Mouse (Mus musculus): ENCODE measurements around the gene Mrps34.
"Not testable (repeated sequence)": the region's sequence is repeated elsewhere in the genome, so short reads cannot be mapped to it uniquely, and the experiment has no call there.

Gene Mrps34

DNA sequence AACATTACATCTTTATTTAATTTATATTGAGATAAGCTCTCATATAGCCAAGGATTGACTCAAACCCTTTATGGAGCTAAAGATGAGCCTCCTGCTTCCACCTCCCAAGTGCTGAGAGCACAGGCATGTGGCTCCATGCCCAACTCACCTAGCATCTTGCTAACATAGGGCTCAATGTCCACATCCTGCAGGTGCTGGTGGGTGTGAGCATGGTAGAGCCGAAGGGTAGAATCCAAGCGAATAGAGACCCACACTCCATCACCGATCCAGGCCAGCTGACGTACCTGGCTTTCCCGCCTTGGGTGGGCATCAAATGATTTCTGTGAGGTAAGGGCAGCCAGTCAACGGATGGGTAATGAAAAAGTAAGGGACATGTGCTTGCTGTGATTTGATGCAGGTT is 5.1 kb downstream of the Mrps34 start:
- no peak for DNase-seq (ENCODE audit: low read depth)

DNA sequence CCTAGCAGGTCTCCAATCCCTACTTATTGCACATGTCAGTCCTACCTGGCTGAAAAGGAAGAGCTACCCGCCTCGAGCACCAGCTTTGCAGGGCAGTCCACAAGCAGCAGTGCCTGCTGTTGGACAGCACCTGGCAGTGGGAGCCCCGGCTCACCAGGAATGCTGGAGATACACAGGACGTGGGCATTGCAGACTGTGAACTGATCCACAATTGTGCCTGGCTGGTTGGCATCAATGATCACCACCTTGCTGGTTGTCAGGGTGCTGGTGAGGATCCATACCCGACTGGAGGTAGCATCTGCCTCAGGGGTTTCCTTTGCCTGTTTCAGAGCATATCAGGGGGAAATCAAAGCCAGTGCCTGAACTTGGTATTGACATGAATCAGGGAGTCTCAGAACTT is 7.2 kb downstream of the Mrps34 start:
- no peak for DNase-seq (ENCODE audit: low read depth)

DNA sequence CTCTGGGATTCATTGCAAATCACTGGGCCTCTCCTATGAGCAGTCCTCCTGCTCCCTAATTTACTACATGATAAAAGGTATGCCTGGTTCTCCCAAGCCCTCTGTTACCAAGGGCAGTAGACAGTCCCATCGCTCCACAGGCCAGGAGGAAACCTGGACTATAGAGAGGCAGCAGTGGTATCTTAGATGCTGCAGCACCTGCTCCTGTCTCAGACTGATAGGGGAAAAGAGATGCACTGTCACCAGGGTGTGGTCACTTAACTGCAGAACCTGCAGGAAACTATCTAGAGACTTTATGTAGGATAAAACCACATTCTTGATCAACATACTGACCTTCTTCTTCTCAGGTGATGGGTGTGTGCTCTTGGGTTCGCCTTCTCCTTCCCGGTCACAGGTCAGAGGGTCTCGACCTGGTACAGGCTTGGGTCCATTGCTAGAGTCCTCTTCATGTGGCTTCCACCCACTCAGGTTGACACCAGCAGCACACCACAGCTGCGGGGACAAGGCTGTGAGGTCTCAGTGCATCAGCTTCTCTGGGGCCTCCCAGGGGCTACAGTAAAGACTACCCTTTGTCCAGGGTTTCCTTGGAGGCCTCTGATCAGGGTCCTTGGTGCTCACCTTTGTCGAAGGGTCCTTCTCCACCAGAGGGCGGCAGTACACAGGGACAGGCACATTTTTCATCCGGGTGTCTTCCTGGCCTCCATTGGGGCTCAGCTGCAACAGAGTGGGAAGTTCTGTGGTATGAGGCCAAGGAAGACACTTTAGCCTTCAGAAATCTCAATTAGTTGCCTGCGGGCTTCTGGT is 8.0 kb downstream of the Mrps34 start:
- DNase-seq (ENCODE audit: low read depth) = peak; percentile 68

GRCm38 (mm10) chr17:24903767-24904166 is 8.9 kb downstream of the Mrps34 start:
- DNase-seq (ENCODE audit: low read depth) = no peak

GRCm38 (mm10) chr17:24907591-24907990 is 12.7 kb downstream of the Mrps34 start:
- DNase-seq (ENCODE audit: low read depth) = no peak

GRCm38 (mm10) chr17:24913984-24914383 is 19.1 kb downstream of the Mrps34 start:
- no peak for DNase-seq (ENCODE audit: low read depth)

DNA sequence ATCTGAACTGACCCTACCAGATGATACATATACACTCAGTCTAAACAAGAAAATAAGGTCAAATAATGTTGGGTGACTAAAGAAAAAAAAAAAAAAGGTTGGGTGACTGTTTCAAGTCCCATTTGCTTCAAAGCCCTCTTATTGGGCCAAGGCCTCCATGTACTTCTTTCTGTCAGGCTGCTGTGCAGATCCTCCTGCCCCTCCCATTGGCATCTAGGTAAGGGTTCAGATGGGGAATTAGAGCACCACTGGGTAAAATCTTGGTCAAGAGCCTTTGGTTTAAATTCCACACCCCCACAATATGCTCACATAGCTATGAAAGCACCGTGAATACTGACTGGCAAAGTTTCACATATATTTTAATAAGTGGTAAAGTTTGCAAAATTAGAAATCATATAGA is 28.3 kb downstream of the Mrps34 start:
- no peak for DNase-seq (ENCODE audit: low read depth)

GRCm38 (mm10) chr17:24929506-24929905 is 34.6 kb downstream of the Mrps34 start:
- DNase-seq (ENCODE audit: low read depth) = peak; percentile 80

DNA sequence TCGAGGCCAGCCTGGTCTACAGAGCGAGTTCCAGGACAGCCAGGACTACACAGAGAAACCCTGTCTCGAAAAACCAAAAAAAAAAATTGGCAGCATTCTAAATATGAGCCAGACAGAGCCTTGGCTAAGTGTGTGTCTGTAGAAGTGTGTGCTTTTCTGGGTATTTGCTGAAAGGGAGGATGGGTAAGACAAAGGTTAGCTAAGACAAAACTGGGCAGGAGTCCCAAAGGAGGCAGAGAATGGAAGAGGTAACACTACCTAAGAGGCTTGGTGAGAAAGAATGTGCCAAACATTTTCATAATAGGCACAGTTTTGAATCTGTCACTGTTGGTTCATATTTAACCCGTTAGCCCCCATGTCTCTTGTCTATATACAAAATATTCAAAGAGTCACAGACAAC is 37.5 kb downstream of the Mrps34 start:
- DNase-seq (ENCODE audit: low read depth) = no peak

DNA sequence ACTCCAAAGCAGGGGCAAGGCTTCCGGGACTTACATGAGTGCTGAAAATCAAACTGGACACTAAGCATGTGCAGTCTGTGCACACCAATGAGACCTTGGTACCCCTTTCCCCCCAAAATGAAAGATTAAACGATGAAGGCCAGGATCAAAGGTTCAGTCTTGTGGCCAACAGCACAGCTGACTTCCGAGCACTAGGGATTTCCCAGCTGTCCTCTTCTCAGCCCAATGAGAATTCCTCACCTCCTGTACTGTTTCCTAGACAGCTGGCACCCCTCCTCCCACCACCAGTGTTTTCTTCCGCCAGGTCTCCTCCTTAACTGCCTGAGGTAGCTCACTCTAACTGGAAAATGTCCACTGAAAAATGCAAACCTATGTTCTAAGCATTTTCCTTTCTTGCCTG is 38.2 kb downstream of the Mrps34 start:
- no peak for DNase-seq (ENCODE audit: low read depth)

- peak; percentile 70 for DNase-seq (ENCODE audit: low read depth)
These were observed 40.0 kb downstream of the Mrps34 start for GRCm38 (mm10) chr17:24934926-24935325.

- no peak for DNase-seq (ENCODE audit: low read depth)
These were observed 40.8 kb downstream of the Mrps34 start for GRCm38 (mm10) chr17:24935666-24936065.

- peak; percentile 95 for DNase-seq (ENCODE audit: low read depth)
These were observed 41.6 kb downstream of the Mrps34 start, which contains the start of gene Mapk8ip3 for GRCm38 (mm10) chr17:24936259-24937237. TSS of gene Mapk8ip3 (minus strand) at chr17:24936977.

DNA sequence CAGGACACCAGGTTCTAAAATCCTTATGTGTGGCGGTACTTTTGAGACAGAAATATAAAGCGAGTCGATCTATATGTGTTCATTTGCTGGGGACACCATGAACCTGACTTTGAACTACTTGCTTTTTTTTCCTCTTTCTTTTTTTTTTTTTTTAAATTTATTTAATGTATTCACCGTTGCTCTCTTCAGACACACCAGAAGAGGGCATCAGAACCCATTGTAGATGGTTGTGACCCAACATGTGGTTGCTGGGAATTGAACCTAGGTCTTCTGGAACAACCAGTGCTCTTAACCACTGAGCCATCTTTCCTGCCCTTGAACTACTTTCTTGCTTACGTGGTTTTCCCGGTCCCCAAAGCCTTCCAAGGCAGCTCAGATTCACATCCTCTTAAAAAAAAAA is 42.4 kb downstream of the Mrps34 start:
- no peak for DNase-seq (ENCODE audit: low read depth)

DNA sequence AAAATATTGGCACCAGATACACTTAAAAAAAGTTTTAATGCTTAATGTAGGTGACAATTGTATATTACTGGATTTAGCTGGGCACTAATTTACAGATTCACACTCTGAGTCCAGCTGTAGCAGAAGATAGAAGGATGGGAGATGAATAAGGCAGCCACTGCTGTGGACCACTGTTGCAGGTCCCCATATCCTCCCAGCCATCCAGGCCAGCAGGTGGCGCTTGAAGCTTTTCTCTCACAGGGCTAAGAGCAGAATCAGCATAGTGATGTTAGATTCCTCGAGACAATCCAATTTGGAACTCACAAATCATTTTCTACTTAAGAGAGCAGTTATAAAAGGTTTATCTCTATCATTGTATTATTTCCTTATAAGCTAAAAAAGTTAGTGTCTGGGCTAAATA is 47.5 kb downstream of the Mrps34 start:
- DNase-seq (ENCODE audit: low read depth) = peak; percentile 59

DNA sequence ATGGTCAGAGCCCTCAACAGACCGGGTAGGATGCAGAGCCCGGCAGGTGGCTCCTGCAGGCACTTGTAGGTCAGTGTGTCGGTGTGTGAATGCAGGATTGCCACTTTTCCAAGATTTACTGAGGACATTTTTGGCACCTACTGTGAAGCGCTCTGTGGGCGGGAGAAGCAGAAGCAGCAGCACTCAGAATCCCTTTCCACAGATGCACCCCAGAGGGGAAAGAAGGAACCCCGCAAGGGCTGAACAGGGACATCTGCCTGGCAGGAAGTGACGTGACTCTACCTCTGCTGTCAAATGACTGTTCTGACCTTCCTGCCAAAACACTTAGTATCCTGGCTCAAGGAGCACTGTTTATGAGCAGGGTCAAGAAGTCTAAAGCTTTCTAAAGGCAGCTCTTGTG is 48.1 kb downstream of the Mrps34 start:
- DNase-seq (ENCODE audit: low read depth) = no peak

GRCm38 (mm10) chr17:24943589-24943988 is 48.7 kb downstream of the Mrps34 start:
- DNase-seq (ENCODE audit: low read depth) = not testable (repeated sequence)

All from NIH3T3 (cell line).